1 mouse cellular context compared by ENCODE assay signal in the genomic region with DNA sequence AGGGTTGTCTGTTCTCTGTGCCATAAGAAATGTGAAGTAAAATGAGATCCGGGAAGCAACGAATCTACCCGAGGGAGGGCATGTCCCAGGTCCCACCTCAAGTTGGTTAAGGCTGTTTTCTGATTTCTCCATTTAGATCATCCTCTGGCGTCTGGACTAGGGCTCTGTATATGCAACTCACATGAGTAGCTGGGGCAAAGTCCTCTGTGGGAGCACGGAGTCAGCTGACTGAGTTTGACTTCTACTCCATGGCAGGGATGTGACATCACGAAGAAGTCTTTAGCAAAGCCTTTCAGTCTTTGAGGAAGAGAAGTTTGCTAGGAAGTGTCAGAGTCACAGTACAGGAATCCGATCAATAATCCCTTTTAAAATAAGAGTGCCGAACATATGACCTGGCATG.
TF ChIP-seq lines count a peak whose summit lies in the region.

No protein-coding gene starts in this region.

TF ChIP-seq in CH12.LX, 34 proteins besides CTCF, POLR2A, EP300 and RAD21 (continued from another document):
- TF ChIP-seq HCFC1 (IDR thresholded peaks at IDR 0.05; ENCODE audit: low read depth, low read length) (no peak), JUND (conservative IDR thresholded peaks at IDR 0.05; ENCODE audit: low read depth, low read length) (no peak), MAFK (IDR thresholded peaks at IDR 0.05; ENCODE audit: insufficient replicate concordance, low read length) (no peak), ZKSCAN1 (IDR thresholded peaks at IDR 0.05; ENCODE audit: borderline replicate concordance, low read depth, low read length) (no peak), SMC3 (IDR thresholded peaks at IDR 0.05; ENCODE audit: low read depth, low read length) (no peak), IRF4 (IDR thresholded peaks at IDR 0.05; ENCODE audit: low read depth, low read length) (no peak), RCOR1 (conservative IDR thresholded peaks at IDR 0.05; ENCODE audit: low read depth, low read length) (no peak), SIN3A (IDR thresholded peaks at IDR 0.05; ENCODE audit: low read length) (no peak), ETS1 (conservative IDR thresholded peaks at IDR 0.05; ENCODE audit: low read depth, low read length) (no peak), ZMIZ1 (IDR thresholded peaks at IDR 0.05; ENCODE audit: low read depth, low read length) (no peak)
